Mouse (Mus musculus): ENCODE data around the gene Thap8. TPM values are rescaled to one million over a fixed set of nuclear protein-coding genes. Genes with fewer than 3 reads are reported as not detected.

Thap8 gene
- polyA plus RNA-seq, 1 experiment from 2014 or later = 0.22 TPM

DNA sequence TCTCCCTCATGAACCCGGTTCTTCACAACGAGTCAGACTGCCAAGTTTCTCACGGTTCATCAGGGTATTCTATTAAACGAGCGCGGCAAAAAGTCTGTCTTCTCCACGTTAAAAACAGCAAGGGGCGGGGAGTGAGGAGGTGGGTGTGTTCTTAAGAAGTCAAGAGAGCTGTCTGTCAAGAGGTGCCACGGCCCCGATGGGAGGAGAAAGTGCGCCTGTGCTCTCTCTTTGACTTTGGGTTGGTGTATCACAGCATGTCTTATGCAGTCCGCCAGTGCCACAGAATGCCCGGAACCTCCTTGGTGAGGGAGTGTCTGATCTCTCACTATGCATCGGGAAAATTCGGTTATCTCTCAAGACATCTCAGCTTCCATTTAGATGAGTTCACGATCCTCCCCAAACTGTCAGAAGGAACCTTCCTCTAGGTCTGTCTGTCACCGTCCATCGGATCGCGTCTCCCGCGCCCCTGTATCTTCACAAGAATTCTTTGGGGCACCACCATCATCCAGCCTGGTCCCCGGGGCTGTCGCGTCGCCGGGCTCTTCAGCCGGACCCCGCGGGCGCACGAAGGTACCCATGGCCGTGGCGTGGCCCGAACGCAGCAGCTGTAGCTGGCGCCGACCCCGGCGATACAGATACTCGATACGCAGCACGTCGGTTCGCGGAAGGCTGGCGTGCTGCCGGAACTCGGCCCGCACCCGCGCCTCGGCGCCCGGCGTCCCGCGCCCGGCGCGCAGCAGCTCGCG, 41.8 kb downstream of the Thap8 start, which contains the start of gene E130208F15Rik:
TSS of gene E130208F15Rik (plus strand) at position 202 of the 746 bp plus-strand sequence.
- Histone ChIP-seq H3K27ac (ENCODE audit: low read depth, low read length) (peak within 1 kb of the TSS; percentile 90), H3K4me1 (replicated peaks; ENCODE audit: control insufficient read depth, insufficient read depth, low read length) (no peaks in the 10 kb centered on the region; the same call in 1 of the 2 replicates), H3K4me2 (replicated peaks; ENCODE audit: low read depth) (peak within 1 kb of the TSS; percentile 96), H3K9me3 (ENCODE audit: control insufficient read depth) (no peaks in the 10 kb centered on the region), H3K27me3 (replicated peaks; ENCODE audit: control insufficient read depth, insufficient read depth, low read length) (no peaks in the 10 kb centered on the region), H3K36me3 (ENCODE audit: control insufficient read depth, insufficient read depth) (no peaks in the 10 kb centered on the region; the same call in 1 of the 2 replicates), H3K4me3 (ENCODE audit: low read depth, low read length) (peak within 1 kb of the TSS; percentile 76), H3K9ac (ENCODE audit: low read depth, low read length) (peak within 1 kb of the TSS; percentile 80)
- peak; percentile 19 for ATAC-seq
- WGBS = under 1% methylated on average over 63 of the region's 63 CpGs
- no peak for TF ChIP-seq CTCF (IDR thresholded peaks at IDR 0.05; ENCODE audit: low read depth)

DNA sequence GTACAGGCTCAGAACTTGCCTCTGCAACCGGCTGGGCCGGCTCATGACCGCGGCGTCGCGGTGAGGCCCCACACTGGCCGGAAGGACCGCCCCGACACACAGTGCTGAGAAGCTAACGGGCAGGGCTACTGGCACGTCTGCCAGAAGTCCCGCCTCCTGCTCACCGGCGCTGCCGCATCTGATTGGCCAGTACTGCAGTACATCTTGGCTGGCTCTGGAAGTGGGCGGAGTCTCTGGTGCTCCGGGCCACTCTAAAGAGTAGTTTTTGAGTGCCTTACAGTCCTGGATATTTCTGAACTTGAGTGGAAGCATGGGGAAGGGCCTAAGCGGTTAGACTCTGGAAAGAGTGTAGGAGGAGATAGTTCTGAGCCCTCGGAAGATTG, 42.4 kb downstream of the Thap8 start:
- H3K9me3 ChIP-seq (ENCODE audit: control insufficient read depth) = no peaks in the 10 kb centered on the region
- peak; percentile 96 for ATAC-seq
- H3K4me1 ChIP-seq (replicated peaks; ENCODE audit: control insufficient read depth, insufficient read depth, low read length) = no peaks in the 10 kb centered on the region; the same call in 1 of the 2 replicates
- H3K9ac ChIP-seq (ENCODE audit: low read depth, low read length) = peak overlapping the region; percentile 80
- peak overlapping the region; percentile 90 for H3K27ac ChIP-seq (ENCODE audit: low read depth, low read length)
- peak overlapping the region; percentile 96 for H3K4me2 ChIP-seq (replicated peaks; ENCODE audit: low read depth)
- TF ChIP-seq CTCF (IDR thresholded peaks at IDR 0.05; ENCODE audit: low read depth) = no peak
- under 1% methylated on average over 20 of the region's 20 CpGs for WGBS
- no peaks in the 10 kb centered on the region for H3K36me3 ChIP-seq (ENCODE audit: control insufficient read depth, insufficient read depth)
- no peaks in the 10 kb centered on the region for H3K27me3 ChIP-seq (replicated peaks; ENCODE audit: control insufficient read depth, insufficient read depth, low read length)
- H3K4me3 ChIP-seq (ENCODE audit: low read depth, low read length) = peak overlapping the region; percentile 76

DNA sequence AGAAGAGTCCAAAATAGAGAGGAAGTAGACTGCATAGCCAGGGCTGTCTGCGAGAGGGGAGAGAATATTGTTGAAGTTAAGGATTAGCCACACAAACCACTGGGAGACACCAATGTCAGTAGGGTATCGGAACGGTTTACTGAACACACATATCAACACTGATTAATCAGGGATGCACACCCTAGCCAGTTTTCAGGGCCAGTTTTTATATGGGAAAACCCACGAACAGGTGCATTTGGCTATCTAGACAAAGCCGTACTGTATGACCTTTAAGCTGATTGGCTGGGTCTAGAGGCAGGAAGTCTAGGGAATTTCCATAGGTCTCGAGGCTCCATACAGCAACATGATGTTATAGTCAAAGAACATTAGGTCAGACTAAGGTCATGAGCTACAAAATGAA, 43.0 kb downstream of the Thap8 start:
- no peaks in the 10 kb centered on the region for H3K9me3 ChIP-seq (ENCODE audit: control insufficient read depth)
- H3K36me3 ChIP-seq (ENCODE audit: control insufficient read depth, insufficient read depth) = no peaks in the 10 kb centered on the region
- WGBS = 14% methylated on average over 6 of the region's 6 CpGs
- peak overlapping the region; percentile 46; the same call in 1 of the 2 replicates for H3K9ac ChIP-seq (ENCODE audit: low read depth, low read length)
- H3K27ac ChIP-seq (ENCODE audit: low read depth, low read length) = peak overlapping the region; percentile 90
- H3K4me3 ChIP-seq (ENCODE audit: low read depth, low read length) = peak overlapping the region; percentile 76
- TF ChIP-seq CTCF (IDR thresholded peaks at IDR 0.05; ENCODE audit: low read depth) = no peak
- H3K4me2 ChIP-seq (replicated peaks; ENCODE audit: low read depth) = peak overlapping the region; percentile 96
- ATAC-seq = peak; percentile 63
- no peaks in the 10 kb centered on the region for H3K27me3 ChIP-seq (replicated peaks; ENCODE audit: control insufficient read depth, insufficient read depth, low read length)
- H3K4me1 ChIP-seq (replicated peaks; ENCODE audit: control insufficient read depth, insufficient read depth, low read length) = no peaks in the 10 kb centered on the region; the same call in 1 of the 2 replicates

DNA sequence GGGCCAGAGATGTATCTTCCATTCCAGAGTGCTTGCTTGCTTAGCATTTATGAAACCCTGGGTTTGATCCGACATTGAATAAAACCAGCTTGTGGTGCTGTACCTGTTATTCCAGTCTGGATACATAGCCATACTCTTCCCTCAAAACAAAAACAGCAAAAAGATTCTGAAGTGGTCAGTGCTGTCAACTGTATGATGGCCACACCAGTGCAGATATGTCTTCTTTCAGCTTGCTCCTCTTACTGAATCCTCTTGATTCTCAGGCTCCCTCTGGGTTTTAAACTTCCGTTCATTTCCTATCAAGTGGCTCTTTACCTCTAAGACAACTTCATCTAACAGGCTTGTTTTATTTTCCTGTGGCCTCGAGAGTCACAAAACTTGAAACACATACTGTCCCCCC, 43.9 kb downstream of the Thap8 start, which contains the start of gene Sdhaf1:
TSS of gene Sdhaf1 (minus strand) at position 101 of the 400 bp plus-strand sequence.
- Histone ChIP-seq H3K9ac (ENCODE audit: low read depth, low read length) (peak within 1 kb of the TSS; percentile 46; the same call in 1 of the 2 replicates), H3K36me3 (ENCODE audit: control insufficient read depth, insufficient read depth) (no peaks in the 10 kb centered on the region), H3K4me2 (replicated peaks; ENCODE audit: low read depth) (peak within 1 kb of the TSS; percentile 96), H3K4me1 (replicated peaks; ENCODE audit: control insufficient read depth, insufficient read depth, low read length) (no peaks in the 10 kb centered on the region; the same call in 1 of the 2 replicates), H3K27me3 (replicated peaks; ENCODE audit: control insufficient read depth, insufficient read depth, low read length) (no peaks in the 10 kb centered on the region), H3K9me3 (ENCODE audit: control insufficient read depth) (no peaks in the 10 kb centered on the region), H3K27ac (ENCODE audit: low read depth, low read length) (peak within 1 kb of the TSS; percentile 90), H3K4me3 (ENCODE audit: low read depth, low read length) (peak within 1 kb of the TSS; percentile 76)
- 83% methylated on average over 3 of the region's 3 CpGs for WGBS
- TF ChIP-seq CTCF (IDR thresholded peaks at IDR 0.05; ENCODE audit: low read depth) = no peak
- no peak for ATAC-seq

DNA sequence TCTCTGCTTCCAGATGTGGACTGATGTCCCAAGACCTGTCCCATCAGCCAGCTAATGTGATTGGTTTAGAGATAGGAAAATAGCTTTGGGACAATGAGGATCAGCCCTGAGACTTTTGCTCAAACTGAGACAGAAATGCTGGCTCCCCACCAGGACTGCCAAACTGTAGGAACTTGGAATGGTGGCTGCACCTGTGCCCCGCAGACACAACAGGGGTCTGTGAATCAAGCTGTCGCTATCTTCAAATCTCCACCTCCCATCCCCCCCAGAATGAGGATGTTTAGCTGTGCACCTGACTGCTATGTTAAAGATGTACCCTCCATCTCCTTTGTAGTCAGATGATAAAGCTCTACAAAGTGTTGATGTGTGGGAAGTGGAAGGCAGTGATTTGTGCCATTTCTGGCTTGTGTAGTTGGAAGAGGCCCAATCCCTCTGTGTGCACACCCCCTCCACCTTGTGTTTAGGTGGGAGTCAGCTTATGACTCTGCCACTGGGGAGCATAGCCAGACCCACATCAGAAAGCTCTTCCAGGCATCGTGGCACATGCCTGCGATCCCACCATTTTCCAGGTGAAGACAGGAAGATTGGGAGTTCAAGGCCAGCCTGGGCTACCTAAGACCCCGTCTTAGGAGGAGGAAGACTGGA, 44.5 kb downstream of the Thap8 start:
- no peak overlapping the region for H3K4me2 ChIP-seq (replicated peaks; ENCODE audit: low read depth)
- H3K27ac ChIP-seq (ENCODE audit: low read depth, low read length) = no peak overlapping the region
- no peak for ATAC-seq
- H3K36me3 ChIP-seq (ENCODE audit: control insufficient read depth, insufficient read depth) = no peaks in the 10 kb centered on the region
- H3K27me3 ChIP-seq (replicated peaks; ENCODE audit: control insufficient read depth, insufficient read depth, low read length) = no peaks in the 10 kb centered on the region
- no peak overlapping the region for H3K4me3 ChIP-seq (ENCODE audit: low read depth, low read length)
- no peaks in the 10 kb centered on the region for H3K9me3 ChIP-seq (ENCODE audit: control insufficient read depth)
- no peak overlapping the region for H3K9ac ChIP-seq (ENCODE audit: low read depth, low read length)
- WGBS = 90% methylated on average over 5 of the region's 5 CpGs
- no peak for TF ChIP-seq CTCF (IDR thresholded peaks at IDR 0.05; ENCODE audit: low read depth)
- no peaks in the 10 kb centered on the region; the same call in 1 of the 2 replicates for H3K4me1 ChIP-seq (replicated peaks; ENCODE audit: control insufficient read depth, insufficient read depth, low read length)

DNA sequence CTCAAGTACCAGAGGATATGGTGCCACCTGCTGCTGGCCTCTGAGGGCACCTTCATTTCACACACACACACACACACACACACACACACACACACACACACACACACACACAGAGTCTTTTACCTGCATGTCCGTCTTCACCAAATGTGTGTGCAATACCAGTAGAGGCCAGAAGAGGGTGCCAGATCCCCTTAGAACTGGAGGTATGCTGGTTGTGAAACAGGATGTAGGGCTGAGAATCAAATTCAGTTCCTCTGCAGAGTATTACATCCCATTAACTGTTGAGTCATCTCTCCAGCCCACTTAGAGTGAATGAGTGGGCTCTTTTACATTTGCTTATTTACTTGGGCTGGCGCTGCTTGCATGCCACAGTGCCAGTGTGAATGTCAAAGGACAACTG, 45.5 kb downstream of the Thap8 start:
- H3K27ac ChIP-seq (ENCODE audit: low read depth, low read length) = no peak overlapping the region
- H3K4me2 ChIP-seq (replicated peaks; ENCODE audit: low read depth) = no peak overlapping the region
- WGBS = 45% methylated on average over 2 of the region's 2 CpGs
- H3K9ac ChIP-seq (ENCODE audit: low read depth, low read length) = no peak overlapping the region
- H3K36me3 ChIP-seq (ENCODE audit: control insufficient read depth, insufficient read depth) = no peaks in the 10 kb centered on the region
- TF ChIP-seq CTCF (IDR thresholded peaks at IDR 0.05; ENCODE audit: low read depth) = peak; percentile 79
- H3K27me3 ChIP-seq (replicated peaks; ENCODE audit: control insufficient read depth, insufficient read depth, low read length) = no peaks in the 10 kb centered on the region
- H3K4me1 ChIP-seq (replicated peaks; ENCODE audit: control insufficient read depth, insufficient read depth, low read length) = no peaks in the 10 kb centered on the region; the same call in 1 of the 2 replicates
- no peaks in the 10 kb centered on the region for H3K9me3 ChIP-seq (ENCODE audit: control insufficient read depth)
- ATAC-seq = no peak
- H3K4me3 ChIP-seq (ENCODE audit: low read depth, low read length) = no peak overlapping the region

All from intestine, postnatal 0 days (tissue).